Mouse (Mus musculus) bone marrow macrophage, adult 2 months (primary cell): ENCODE measurements around the gene Sec1.

ENCODE experiments used
- CTCF ChIP-seq: IDR thresholded peaks from 2 replicates; pipeline ENCODE4 v1.5.1; 2012; ENCODE audit warnings: low read depth, mild to moderate bottlenecking, low read length, moderate library complexity
- POLR2A ChIP-seq: IDR thresholded peaks from 2 replicates; pipeline ENCODE4 v1.6.1; 2012; ENCODE audit warnings: mild to moderate bottlenecking, low read depth, low read length, borderline replicate concordance

DNA sequence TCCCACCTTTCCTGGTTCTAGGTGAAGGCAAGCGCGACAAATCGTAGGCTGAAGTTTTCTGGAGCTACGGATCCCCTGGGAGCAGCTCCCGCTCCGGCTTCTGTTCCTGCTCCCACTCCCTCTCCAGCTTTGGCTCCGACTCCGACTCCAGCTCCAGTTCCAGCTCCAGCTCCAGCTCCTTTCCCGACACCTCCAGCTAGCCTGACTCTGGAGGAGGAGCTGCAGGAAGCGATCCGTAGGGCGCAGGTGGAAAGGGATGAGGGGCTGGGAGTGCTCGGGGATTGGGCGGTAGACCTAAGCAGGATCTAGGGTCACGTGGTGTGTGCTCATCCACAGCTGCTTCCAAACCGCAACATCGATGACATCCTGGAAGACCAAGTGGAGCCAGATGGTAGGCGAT is 50.0 kb downstream of the Sec1 start:
- TF ChIP-seq POLR2A (no peak), CTCF (no peak)
